ENCODE assay signal across 18 mouse cellular contexts in the genomic region with DNA sequence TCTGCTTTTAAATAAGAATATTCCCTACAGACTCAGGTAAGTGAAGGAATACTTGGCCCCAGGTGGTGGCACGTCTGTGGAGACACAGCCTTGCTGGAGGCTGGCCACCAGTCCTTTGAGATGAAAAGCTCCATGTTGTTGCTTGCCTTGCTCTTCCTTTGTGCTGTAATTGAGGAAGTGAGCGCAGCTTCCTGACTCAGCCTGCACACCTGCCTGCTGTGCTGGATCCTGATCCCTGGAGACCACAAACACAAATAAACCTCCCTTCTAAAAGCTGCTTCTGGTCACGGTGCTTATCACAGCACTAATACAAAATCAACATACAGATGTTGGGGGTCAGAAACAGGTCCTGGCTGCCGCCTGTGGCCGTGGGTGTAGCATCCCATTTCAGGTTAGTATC.
"Had no signal": no experiment of that assay in that cellular context is flagged by ENCODE, and none has a peak within 500 bp of the region (broad histone marks: within the 10 kb centered on the region; RNA-seq: fewer than 3 reads in every experiment).

No protein-coding gene starts in this region.

- H3K36me3 ChIP-seq: liver, embryonic 15.5 days; midbrain, embryonic 12.5 days; neural tube, embryonic 13.5 days; neural tube, embryonic 15.5 days; stomach, embryonic 15.5 days had no signal

- H3K9me3 ChIP-seq: liver, embryonic 15.5 days; midbrain, embryonic 10.5 days; midbrain, embryonic 12.5 days; neural tube, embryonic 13.5 days; neural tube, embryonic 15.5 days; stomach, embryonic 15.5 days had no signal

- H3K9ac ChIP-seq: liver, embryonic 15.5 days; lung, embryonic 14.5 days; midbrain, embryonic 12.5 days; neural tube, embryonic 13.5 days; neural tube, embryonic 15.5 days; stomach, embryonic 15.5 days had no signal

- H3K27me3 ChIP-seq: liver, embryonic 15.5 days; midbrain, embryonic 12.5 days; neural tube, embryonic 13.5 days; neural tube, embryonic 15.5 days; stomach, embryonic 15.5 days had no signal

- ATAC-seq: midbrain, embryonic 16.5 days had no signal

- H3K27ac ChIP-seq: liver, embryonic 15.5 days; midbrain, embryonic 10.5 days; midbrain, embryonic 12.5 days; neural tube, embryonic 13.5 days; neural tube, embryonic 15.5 days; stomach, embryonic 15.5 days; stomach, postnatal 0 days had no signal

- H3K4me3 ChIP-seq: liver, embryonic 15.5 days; midbrain, embryonic 10.5 days; midbrain, embryonic 12.5 days; myocyte; neural tube, embryonic 13.5 days; neural tube, embryonic 15.5 days; stomach, embryonic 15.5 days had no signal

- H3K4me2 ChIP-seq: liver, embryonic 15.5 days; lung, embryonic 14.5 days; midbrain, embryonic 12.5 days; neural tube, embryonic 13.5 days; neural tube, embryonic 15.5 days; stomach, embryonic 15.5 days had no signal

- DNase-seq: lung, adult 18-20 months; lung, embryonic 14.5 days; lung, postnatal 10 days; lung, postnatal 4 days; midbrain, embryonic 14.5 days; right cerebral cortex, postnatal 14 days; thymus, adult 2 months; thymus, postnatal 25 days; thymus, postnatal 4 days had no signal

- H3K4me1 ChIP-seq: liver, embryonic 15.5 days; stomach, embryonic 15.5 days had no signal
